Mouse (Mus musculus) kidney, postnatal 0 days (tissue): ENCODE results near the gene Idh3a. TPM values are rescaled to one million over a fixed set of nuclear protein-coding genes. Genes with fewer than 3 reads are reported as not detected.
A peak's percentile ranks its signal among the peaks of the same experiment; 100 is the strongest.

ENCODE experiments used
- ATAC-seq: fragments of 200-750 bp; cut with Nextera tagmentation; replicated peaks from 2 replicates; pipeline ENCODE4 v1.8.0; 2017; ENCODE audit warnings: low read depth, moderate number of reproducible peaks, moderate TSS enrichment, moderate library complexity; ENCODE audit not compliant: low FRiP score
- DNase-seq: peaks from one replicate; pipeline ENCODE4 v3.0.0-alpha.2; 2016; ENCODE audit warnings: low spot score
- H3K27ac ChIP-seq: fragments of 300-500 bp; sonication (generic); 2 replicates; pipeline ENCODE4 v1.5.1; 2014; ENCODE audit warnings: mild to moderate bottlenecking
- H3K27me3 ChIP-seq: fragments of 300-500 bp; sonication (generic); 2 replicates; pipeline ENCODE4 v1.6.1; 2014; ENCODE audit warnings: low read length, mixed read lengths; ENCODE audit not compliant: insufficient read depth
- H3K36me3 ChIP-seq: fragments of 300-500 bp; sonication (generic); 2 replicates; pipeline ENCODE4 v1.6.1; 2014; ENCODE audit warnings: low read length, mixed read lengths; ENCODE audit not compliant: insufficient read depth
- H3K4me1 ChIP-seq: fragments of 300-500 bp; sonication (generic); replicated peaks from 2 replicates; pipeline ENCODE4 v1.6.1; 2014; ENCODE audit warnings: antibody characterized with exemption, low read length, mixed read lengths; ENCODE audit not compliant: insufficient read depth
- H3K4me2 ChIP-seq: fragments of 300-500 bp; sonication (generic); 2 replicates; pipeline ENCODE4 v1.6.1; 2014; ENCODE audit warnings: mild to moderate bottlenecking, low read length, moderate library complexity, mixed read lengths
- H3K4me3 ChIP-seq: fragments of 300-500 bp; sonication (generic); replicated peaks from 2 replicates; pipeline ENCODE4 v1.5.1; 2014; ENCODE audit warnings: low read depth, low read length
- H3K9ac ChIP-seq: fragments of 300-500 bp; sonication (generic); 2 replicates; pipeline ENCODE4 v1.6.1; 2014; ENCODE audit warnings: low read depth, low read length
- H3K9me3 ChIP-seq: fragments of 300-500 bp; sonication (generic); replicated peaks from 2 replicates; pipeline ENCODE4 v1.6.1; 2016; ENCODE audit warnings: low read length, inconsistent platforms, mixed read lengths
- CTCF ChIP-seq: IDR thresholded peaks from 2 replicates; pipeline ENCODE4 v1.5.1; 2016; ENCODE audit warnings: antibody characterized with exemption, low read depth, mild to moderate bottlenecking, moderate library complexity
- WGBS: fragments of 180-500 bp; shearing (Covaris S2); extraction: QIAGEN DNeasy Blood & Tissue Kit; methylation state at CpG from one replicate; pipeline ENCODE4 v1.1.7; 2014; 5-methylcytosine and 5-hydroxymethylcytosine counted together
- polyA plus RNA-seq: library from polyadenylated mRNA; unstranded; fragments of >200 nt; fragmentation: Nextera tagmentation; extraction: Ambion mirVana; gene quantifications from 2 replicates; pipeline ENCODE4 v1.2.1, GENCODE M21; 2015

The Idh3a gene
- 247 and 272 TPM in 2 replicates for polyA plus RNA-seq

- TF ChIP-seq CTCF = no peak
- under 1% methylated on average over 64 of the region's 73 CpGs for WGBS
Measured at GRCm38 (mm10) chr9:54586199-54587061, at the start of gene Idh3a. Gene Idh3a (plus strand): TSS chr9:54586334.

GRCm38 (mm10) chr9:54537030-54537429 is 49.1 kb upstream of the Idh3a start:
- no peaks in the 10 kb centered on the region for H3K4me1 ChIP-seq
- no peaks in the 10 kb centered on the region for H3K27me3 ChIP-seq
- H3K9me3 ChIP-seq = no peaks in the 10 kb centered on the region
- ATAC-seq (no peak), DNase-seq (no peak)
- no peak overlapping the region for H3K9ac ChIP-seq
- no peak overlapping the region for H3K4me3 ChIP-seq
- WGBS = 44% methylated on average over 4 of the region's 4 CpGs
- H3K27ac ChIP-seq = no peak overlapping the region
- TF ChIP-seq CTCF = no peak
- no peak overlapping the region for H3K4me2 ChIP-seq
- no peaks in the 10 kb centered on the region for H3K36me3 ChIP-seq

More at GRCm38 (mm10) chr9:54586199-54587061, at the start of gene Idh3a:
- DNase-seq (peak; percentile 99), ATAC-seq (peak; percentile 100)
- Histone ChIP-seq H3K9me3 (no peaks in the 10 kb centered on the region), H3K27ac (peak within 1 kb of the TSS; percentile 47), H3K27me3 (no peaks in the 10 kb centered on the region), H3K4me1 (peaks cover 10% of the 10 kb centered on the region), H3K4me3 (peak within 1 kb of the TSS; percentile 91), H3K4me2 (peak within 1 kb of the TSS; percentile 97), H3K9ac (peak within 1 kb of the TSS; percentile 85), H3K36me3 (0 out of 2 replicates have a peak, but pooled peaks cover 7% of the 10 kb centered on the region)

DNA sequence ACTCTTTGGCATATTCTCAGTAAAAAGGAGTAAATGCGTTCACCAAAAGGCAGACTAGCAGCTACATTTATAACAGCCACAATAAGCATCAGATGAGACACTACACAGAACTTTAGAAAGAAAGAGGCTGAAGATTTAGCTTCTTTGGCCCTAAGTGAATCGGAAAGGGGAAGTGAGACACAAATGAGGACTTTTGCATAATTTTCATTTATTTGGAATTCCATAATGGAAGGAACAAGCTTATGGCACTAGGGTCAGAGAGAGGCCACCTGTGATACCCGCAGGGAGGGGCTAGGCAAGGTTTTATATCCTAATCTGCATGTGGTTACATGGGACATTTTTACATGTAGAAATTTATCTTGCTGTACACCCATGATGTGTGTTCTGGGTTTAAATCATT is 48.7 kb upstream of the Idh3a start:
- Histone ChIP-seq H3K4me2 (no peak overlapping the region), H3K27ac (no peak overlapping the region), H3K27me3 (no peaks in the 10 kb centered on the region), H3K36me3 (no peaks in the 10 kb centered on the region), H3K9ac (no peak overlapping the region), H3K4me3 (no peak overlapping the region), H3K4me1 (no peaks in the 10 kb centered on the region), H3K9me3 (no peaks in the 10 kb centered on the region)
- no peak for ATAC-seq
- TF ChIP-seq CTCF = no peak
- 77% methylated on average over 3 of the region's 3 CpGs for WGBS
- no peak for DNase-seq

DNA sequence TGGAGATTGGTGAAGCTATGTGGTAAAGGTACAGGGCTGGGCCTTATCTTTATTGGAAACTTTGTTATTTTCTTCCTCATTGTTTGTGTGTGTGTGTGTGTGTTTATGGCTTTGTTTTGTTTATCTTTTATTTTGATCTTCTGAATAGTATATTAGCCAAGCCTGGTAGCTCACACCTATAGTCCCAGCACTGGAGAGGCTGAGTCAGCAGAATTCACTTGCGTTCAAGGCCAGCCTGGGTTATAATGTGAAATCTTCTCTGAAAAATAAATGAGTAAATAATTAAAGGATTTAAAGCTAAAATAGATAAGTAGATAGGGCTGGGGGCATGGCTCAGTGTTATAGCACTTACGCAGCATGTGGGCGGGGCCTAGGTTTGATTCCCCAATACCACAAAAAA is 47.9 kb upstream of the Idh3a start:
- Histone ChIP-seq H3K9me3 (no peaks in the 10 kb centered on the region), H3K27ac (no peak overlapping the region), H3K36me3 (no peaks in the 10 kb centered on the region), H3K4me3 (no peak overlapping the region), H3K4me2 (no peak overlapping the region), H3K9ac (no peak overlapping the region), H3K27me3 (no peaks in the 10 kb centered on the region), H3K4me1 (no peaks in the 10 kb centered on the region)
- DNase-seq (no peak), ATAC-seq (no peak)
- 88% methylated on average over 3 of the region's 3 CpGs for WGBS
- TF ChIP-seq CTCF = no peak

DNA sequence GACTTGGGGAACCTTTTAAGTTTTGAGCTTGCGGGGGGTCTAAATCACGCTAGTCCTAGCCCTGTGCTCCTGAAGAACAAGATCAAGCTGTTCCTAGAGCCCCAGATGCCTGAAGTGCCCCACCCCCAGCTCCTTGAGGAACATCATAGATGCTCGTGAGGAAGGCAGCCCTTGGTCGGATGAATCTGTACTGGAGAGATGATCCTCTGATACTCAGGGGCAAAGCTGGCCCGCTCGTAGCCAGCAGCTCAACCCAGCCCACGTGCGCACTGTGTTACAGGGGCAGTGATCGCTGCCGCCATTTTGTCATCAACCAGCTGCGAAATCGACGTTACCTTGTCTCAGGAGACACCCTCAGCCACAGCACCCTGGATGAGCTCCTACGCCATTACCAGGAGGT is 47.5 kb upstream of the Idh3a start, which contains the start of gene Sh2d7:
TSS of gene Sh2d7 (plus strand) at position 301 of the 400 bp plus-strand sequence.
- H3K4me3 ChIP-seq = no peak within 1 kb of the TSS
- 91% methylated on average over 14 of the region's 14 CpGs for WGBS
- no peak for TF ChIP-seq CTCF
- H3K27me3 ChIP-seq = no peaks in the 10 kb centered on the region
- H3K9ac ChIP-seq = no peak within 1 kb of the TSS
- ATAC-seq = no peak
- no peaks in the 10 kb centered on the region for H3K4me1 ChIP-seq
- no peak within 1 kb of the TSS for H3K4me2 ChIP-seq
- no peaks in the 10 kb centered on the region for H3K36me3 ChIP-seq
- no peaks in the 10 kb centered on the region for H3K9me3 ChIP-seq
- no peak for DNase-seq
- no peak within 1 kb of the TSS for H3K27ac ChIP-seq

- no peaks in the 10 kb centered on the region for H3K4me1 ChIP-seq
- H3K27me3 ChIP-seq = no peaks in the 10 kb centered on the region
- H3K9me3 ChIP-seq = no peaks in the 10 kb centered on the region
- 79% methylated on average over 5 of the region's 5 CpGs for WGBS
- no peaks in the 10 kb centered on the region for H3K36me3 ChIP-seq
- no peak overlapping the region for H3K9ac ChIP-seq
- no peak overlapping the region for H3K4me2 ChIP-seq
- no peak overlapping the region for H3K27ac ChIP-seq
- TF ChIP-seq CTCF = no peak
- no peak for DNase-seq
- no peak for ATAC-seq
- no peak overlapping the region for H3K4me3 ChIP-seq
Measured at GRCm38 (mm10) chr9:54540801-54541200, 45.3 kb upstream of the Idh3a start.
